Mouse (Mus musculus): ENCODE data around the gene Slc9a9. TPM values are rescaled to one million over a fixed set of nuclear protein-coding genes. Genes with fewer than 3 reads are reported as not detected.

The Slc9a9 gene
- total and polyA plus RNA-seq, 2 experiments from 2014 or later: 6.0 to 6.7 TPM

GRCm38 (mm10) chr9:95157948-95158347 is 488.2 kb downstream of the Slc9a9 start:
- Histone ChIP-seq H3K4me1 (ENCODE audit: insufficient read depth, low read length) (no peaks in the 10 kb centered on the region), H3K4me3 (ENCODE audit: low read depth, low read length) (no peak overlapping the region), H3K27me3 (ENCODE audit: insufficient read depth, low read length) (no peaks in the 10 kb centered on the region), H3K4me2 (ENCODE audit: low read depth, low read length, poor library complexity, severe bottlenecking) (no peak overlapping the region), H3K9me3 (ENCODE audit: low read length) (no peaks in the 10 kb centered on the region), H3K36me3 (ENCODE audit: insufficient read depth, low read length) (no peaks in the 10 kb centered on the region), H3K27ac (ENCODE audit: low read depth, low read length) (no peak overlapping the region), H3K9ac (replicated peaks; ENCODE audit: low read length, poor library complexity, severe bottlenecking) (no peak overlapping the region)
- no peak for TF ChIP-seq CTCF (IDR thresholded peaks at IDR 0.05)
- 83% methylated on average over 4 of the region's 4 CpGs for WGBS
- DNase-seq (ENCODE audit: low spot score) (peak; percentile 24), ATAC-seq (ENCODE audit: low FRiP score) (no peak)

GRCm38 (mm10) chr9:95158916-95159315 is 489.2 kb downstream of the Slc9a9 start:
- ATAC-seq (ENCODE audit: low FRiP score) (no peak), DNase-seq (ENCODE audit: low spot score) (no peak)
- H3K4me3 ChIP-seq (ENCODE audit: low read depth, low read length): no peak overlapping the region
- H3K9me3 ChIP-seq (ENCODE audit: low read length): no peaks in the 10 kb centered on the region
- no peak overlapping the region for H3K4me2 ChIP-seq (ENCODE audit: low read depth, low read length, poor library complexity, severe bottlenecking)
- no peak for TF ChIP-seq CTCF (IDR thresholded peaks at IDR 0.05)
- H3K36me3 ChIP-seq (ENCODE audit: insufficient read depth, low read length): no peaks in the 10 kb centered on the region
- no peak overlapping the region for H3K27ac ChIP-seq (ENCODE audit: low read depth, low read length)
- H3K4me1 ChIP-seq (ENCODE audit: insufficient read depth, low read length): no peaks in the 10 kb centered on the region
- H3K27me3 ChIP-seq (ENCODE audit: insufficient read depth, low read length): no peaks in the 10 kb centered on the region
- no peak overlapping the region for H3K9ac ChIP-seq (replicated peaks; ENCODE audit: low read length, poor library complexity, severe bottlenecking)
- 69% methylated on average over 8 of the region's 8 CpGs for WGBS

- no peaks in the 10 kb centered on the region for H3K4me1 ChIP-seq (ENCODE audit: insufficient read depth, low read length)
- 86% methylated on average over 7 of the region's 7 CpGs for WGBS
- no peak overlapping the region for H3K27ac ChIP-seq (ENCODE audit: low read depth, low read length)
- no peaks in the 10 kb centered on the region for H3K36me3 ChIP-seq (ENCODE audit: insufficient read depth, low read length)
- H3K9me3 ChIP-seq (ENCODE audit: low read length): no peaks in the 10 kb centered on the region
- DNase-seq (ENCODE audit: low spot score): peak; percentile 63
- no peak; the same call in 1 of the 2 replicates for ATAC-seq (ENCODE audit: low FRiP score)
- H3K27me3 ChIP-seq (ENCODE audit: insufficient read depth, low read length): no peaks in the 10 kb centered on the region
- H3K4me3 ChIP-seq (ENCODE audit: low read depth, low read length): no peak overlapping the region
- TF ChIP-seq CTCF (IDR thresholded peaks at IDR 0.05): no peak
- H3K9ac ChIP-seq (replicated peaks; ENCODE audit: low read length, poor library complexity, severe bottlenecking): no peak overlapping the region
- H3K4me2 ChIP-seq (ENCODE audit: low read depth, low read length, poor library complexity, severe bottlenecking): no peak overlapping the region
Measured at GRCm38 (mm10) chr9:95160575-95161300, 491.0 kb downstream of the Slc9a9 start.

- Histone ChIP-seq H3K9me3 (ENCODE audit: low read length) (no peaks in the 10 kb centered on the region), H3K4me1 (ENCODE audit: insufficient read depth, low read length) (no peaks in the 10 kb centered on the region), H3K4me3 (ENCODE audit: low read depth, low read length) (no peak overlapping the region), H3K9ac (replicated peaks; ENCODE audit: low read length, poor library complexity, severe bottlenecking) (no peak overlapping the region), H3K27me3 (ENCODE audit: insufficient read depth, low read length) (no peaks in the 10 kb centered on the region), H3K4me2 (ENCODE audit: low read depth, low read length, poor library complexity, severe bottlenecking) (no peak overlapping the region), H3K36me3 (ENCODE audit: insufficient read depth, low read length) (no peaks in the 10 kb centered on the region), H3K27ac (ENCODE audit: low read depth, low read length) (no peak overlapping the region)
- no peak for TF ChIP-seq CTCF (IDR thresholded peaks at IDR 0.05)
- no peak for DNase-seq (ENCODE audit: low spot score)
- 65% methylated on average over 2 of the region's 2 CpGs for WGBS
- ATAC-seq (ENCODE audit: low FRiP score): no peak
Measured at GRCm38 (mm10) chr9:95161699-95162098, 492.0 kb downstream of the Slc9a9 start.

- ATAC-seq (ENCODE audit: low FRiP score) (no peak), DNase-seq (ENCODE audit: low spot score) (no peak)
- Histone ChIP-seq H3K36me3 (ENCODE audit: insufficient read depth, low read length) (no peaks in the 10 kb centered on the region), H3K27me3 (ENCODE audit: insufficient read depth, low read length) (no peaks in the 10 kb centered on the region), H3K4me2 (ENCODE audit: low read depth, low read length, poor library complexity, severe bottlenecking) (no peak overlapping the region), H3K9me3 (ENCODE audit: low read length) (no peaks in the 10 kb centered on the region), H3K4me3 (ENCODE audit: low read depth, low read length) (no peak overlapping the region), H3K27ac (ENCODE audit: low read depth, low read length) (no peak overlapping the region), H3K4me1 (ENCODE audit: insufficient read depth, low read length) (no peaks in the 10 kb centered on the region), H3K9ac (replicated peaks; ENCODE audit: low read length, poor library complexity, severe bottlenecking) (no peak overlapping the region)
- no peak for TF ChIP-seq CTCF (IDR thresholded peaks at IDR 0.05)
- 84% methylated on average over 4 of the region's 4 CpGs for WGBS
Measured at GRCm38 (mm10) chr9:95166224-95166623, 496.5 kb downstream of the Slc9a9 start.

GRCm38 (mm10) chr9:95167806-95168205 is 498.1 kb downstream of the Slc9a9 start:
- no peak for DNase-seq (ENCODE audit: low spot score)
- no peaks in the 10 kb centered on the region for H3K27me3 ChIP-seq (ENCODE audit: insufficient read depth, low read length)
- no peaks in the 10 kb centered on the region for H3K9me3 ChIP-seq (ENCODE audit: low read length)
- ATAC-seq (ENCODE audit: low FRiP score): no peak
- WGBS: 82% methylated on average over 1 of the region's 1 CpGs
- H3K4me3 ChIP-seq (ENCODE audit: low read depth, low read length): no peak overlapping the region
- H3K27ac ChIP-seq (ENCODE audit: low read depth, low read length): no peak overlapping the region
- H3K4me2 ChIP-seq (ENCODE audit: low read depth, low read length, poor library complexity, severe bottlenecking): no peak overlapping the region
- no peak overlapping the region for H3K9ac ChIP-seq (replicated peaks; ENCODE audit: low read length, poor library complexity, severe bottlenecking)
- H3K4me1 ChIP-seq (ENCODE audit: insufficient read depth, low read length): no peaks in the 10 kb centered on the region
- H3K36me3 ChIP-seq (ENCODE audit: insufficient read depth, low read length): no peaks in the 10 kb centered on the region
- TF ChIP-seq CTCF (IDR thresholded peaks at IDR 0.05): no peak
